11 mouse cellular contexts compared by ENCODE assay signal in the genomic region with DNA sequence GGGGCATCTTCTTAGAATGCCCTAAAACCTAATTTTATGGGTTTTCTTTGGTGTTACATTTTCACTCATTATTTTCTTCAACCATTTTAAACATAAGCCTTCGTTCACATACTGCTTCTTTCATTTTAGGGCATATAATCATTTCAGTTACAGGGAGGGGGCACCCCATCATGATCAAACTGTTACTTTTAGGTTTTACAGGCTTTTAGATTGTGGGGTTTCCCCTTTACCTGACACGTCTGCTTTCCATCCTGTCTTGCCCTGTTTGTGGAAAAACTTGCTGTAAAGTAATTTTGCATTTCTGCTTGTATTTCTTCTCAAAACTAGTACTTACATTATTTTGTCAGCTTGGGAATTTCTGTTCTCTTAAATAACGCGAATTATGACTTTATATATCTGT.
"Had no signal": no experiment of that assay in that cellular context is flagged by ENCODE, and none has a peak within 500 bp of the region (broad histone marks: within the 10 kb centered on the region; RNA-seq: fewer than 3 reads in every experiment).

No protein-coding gene starts in this region.

- H3K4me2 ChIP-seq: limb, embryonic 12.5 days; midbrain, embryonic 13.5 days; neural tube, embryonic 13.5 days had no signal

- H3K4me3 ChIP-seq: left cerebral cortex, adult 2 months; limb, embryonic 12.5 days; midbrain, embryonic 13.5 days; myocyte; neural tube, embryonic 13.5 days had no signal

- H3K27me3 ChIP-seq: limb, embryonic 12.5 days; midbrain, embryonic 13.5 days; neural tube, embryonic 13.5 days had no signal

- H3K9me3 ChIP-seq: limb, embryonic 12.5 days; midbrain, embryonic 13.5 days; neural tube, embryonic 13.5 days had no signal

- ATAC-seq: midbrain, embryonic 13.5 days had no signal

- DNase-seq: liver; lung, adult 18-20 months; lung, postnatal 36 days; retina, postnatal 1 day had no signal

- H3K27ac ChIP-seq: left cerebral cortex, adult 2 months; limb, embryonic 12.5 days; liver, embryonic 14.5 days; midbrain, embryonic 13.5 days; neural tube, embryonic 13.5 days; stomach, postnatal 0 days had no signal

- H3K9ac ChIP-seq: limb, embryonic 12.5 days; liver, embryonic 14.5 days; midbrain, embryonic 13.5 days; neural tube, embryonic 13.5 days had no signal

- H3K36me3 ChIP-seq: limb, embryonic 12.5 days; midbrain, embryonic 13.5 days; neural tube, embryonic 13.5 days had no signal

- H3K4me1 ChIP-seq: limb, embryonic 12.5 days; midbrain, embryonic 13.5 days; neural tube, embryonic 13.5 days had no signal
